Mouse (Mus musculus) kidney, adult 2 months (tissue): ENCODE data around the gene Olfr907.

ENCODE experiments used
- CTCF ChIP-seq: fragments of 200-500 bp; conservative IDR thresholded peaks from 2 replicates; pipeline ENCODE4 v1.5.1; 2011; ENCODE audit warnings: low read depth, mild to moderate bottlenecking, control low read depth, low read length, moderate library complexity, mixed read lengths; ENCODE audit not compliant: insufficient read depth, insufficient read length
- POLR2A ChIP-seq: fragments of 200-500 bp; IDR thresholded peaks from one replicate; pipeline ENCODE4 v1.6.1; 2011; ENCODE audit warnings: low read depth, low read length, control low read depth

DNA sequence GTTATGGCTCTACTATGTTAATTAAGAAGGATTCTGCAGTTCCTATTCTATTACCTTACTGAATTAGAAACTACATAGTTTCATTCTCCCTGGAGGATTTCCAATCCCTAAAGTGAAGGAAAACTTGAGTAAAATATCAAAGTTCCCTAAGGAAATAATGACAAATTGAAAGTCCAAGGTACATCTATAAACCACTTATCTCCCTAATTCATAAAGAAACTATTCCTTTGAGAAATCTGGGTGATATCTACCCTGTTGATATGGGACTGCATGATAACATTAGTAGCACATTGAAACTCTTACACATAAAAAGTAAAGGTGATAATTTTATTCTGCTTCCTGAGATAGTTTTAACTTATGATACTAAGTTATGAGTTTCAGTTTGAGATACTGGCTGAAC lies 24.8 kb upstream of the Olfr907 start, which contains the start of gene Olfr905:
- no peak for TF ChIP-seq CTCF
- no peak for TF ChIP-seq POLR2A
